Mouse (Mus musculus) kidney, adult 18-20 months (tissue): ENCODE data around the gene Upp1.
"Not testable (repeated sequence)": the region's sequence is repeated elsewhere in the genome, so short reads cannot be mapped to it uniquely, and the experiment has no call there.

Source experiments
- DNase-seq: peaks from one replicate; pipeline ENCODE4 v3.0.0; 2021

Upp1 gene

DNA sequence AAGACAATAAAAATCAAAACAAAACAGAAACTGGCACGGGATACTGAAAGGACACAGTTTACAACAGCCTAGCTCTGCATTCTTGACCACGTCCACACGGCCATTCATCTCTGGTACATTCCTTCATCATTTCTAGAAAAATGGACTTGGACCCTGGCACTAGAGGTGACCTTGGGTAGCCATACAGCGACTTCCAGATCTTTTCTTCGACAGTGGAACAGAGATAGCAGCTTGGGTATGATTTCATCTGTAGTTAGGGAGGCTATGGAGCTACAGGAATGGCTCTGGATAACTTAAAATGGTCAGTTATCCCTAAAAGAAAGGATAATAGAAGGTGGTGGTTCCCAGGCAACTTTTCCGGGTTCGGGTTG lies at the start of gene Upp1:
Gene Upp1, plus strand, starts transcription at position 54 of the 371 bp plus-strand sequence.
- DNase-seq, result no peak

DNA sequence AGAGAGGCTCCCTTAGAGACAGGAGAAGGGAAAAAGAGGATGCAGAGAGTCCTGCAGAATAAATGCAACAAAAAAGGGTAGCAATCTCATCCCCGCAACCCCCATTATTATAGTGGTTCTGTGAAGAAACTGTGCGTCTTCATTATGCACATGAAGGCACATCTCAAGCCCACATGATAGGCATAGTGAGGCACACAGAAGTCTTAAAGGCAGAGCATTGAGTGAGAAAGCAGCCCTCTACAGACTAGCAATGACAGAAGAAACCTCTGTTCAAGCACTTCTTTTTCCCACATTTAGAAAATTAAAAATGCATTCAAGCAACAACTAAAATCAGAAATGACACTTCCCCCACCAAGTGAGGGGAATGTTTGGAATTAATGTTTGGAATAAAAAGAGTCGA lies 41.5 kb upstream of the Upp1 start:
- DNase-seq, result no peak

DNA sequence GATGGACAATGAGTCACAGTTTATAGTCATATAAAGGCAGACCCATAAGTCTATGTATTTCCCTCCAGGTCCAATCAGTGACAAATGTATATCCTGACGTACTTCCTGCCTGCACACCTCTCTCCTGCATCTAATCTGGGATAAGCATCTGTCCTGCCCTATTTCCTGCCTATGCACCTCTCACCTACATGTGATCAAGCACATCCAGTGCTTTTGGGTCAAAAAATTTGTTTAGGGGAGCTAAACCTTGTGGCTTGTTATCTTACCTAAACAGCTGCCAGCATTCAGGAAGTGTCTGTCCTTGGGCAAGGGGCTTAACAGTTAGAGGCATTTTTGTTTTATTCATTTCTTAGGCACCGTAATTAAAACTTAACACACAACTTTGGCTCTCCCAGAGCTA lies 4.7 kb upstream of the Upp1 start:
- no peak for DNase-seq

DNA sequence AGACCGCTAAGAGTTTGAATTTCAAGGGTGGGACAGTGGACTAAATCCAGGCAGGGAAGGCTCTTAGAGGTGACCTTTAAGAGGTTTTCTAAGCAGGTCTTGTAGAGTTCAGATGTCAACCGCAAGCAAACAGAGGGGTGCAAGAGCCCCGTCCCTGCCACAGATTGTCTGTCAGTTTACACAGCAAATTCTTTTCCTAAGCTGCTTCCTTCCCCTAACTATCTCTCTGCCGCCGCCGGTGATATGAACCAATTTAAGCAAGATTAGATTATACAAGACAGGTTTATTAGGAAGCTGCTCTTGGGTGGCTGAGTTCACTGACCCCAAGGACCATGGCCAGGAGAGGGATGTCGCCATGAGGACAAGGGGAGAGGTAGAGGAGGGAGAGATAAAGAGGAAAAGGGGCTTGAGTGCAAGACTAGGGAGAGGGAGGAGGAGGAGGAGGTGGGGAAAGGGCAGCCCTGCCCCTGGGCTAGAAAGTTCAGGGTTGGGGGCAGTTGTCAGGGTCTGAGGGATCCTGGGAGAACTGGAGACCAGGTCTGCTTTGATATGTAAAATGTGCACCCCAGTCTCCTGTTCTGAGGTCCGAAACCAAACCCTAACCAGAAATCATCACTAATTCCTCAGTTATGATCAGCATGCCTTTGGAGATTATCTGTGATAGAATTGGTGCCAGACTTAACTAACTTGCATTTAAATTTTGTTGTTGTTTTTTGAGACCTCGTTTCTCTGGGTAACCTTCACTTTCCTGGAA lies 2.4 kb upstream of the Upp1 start:
- no peak for DNase-seq

DNA sequence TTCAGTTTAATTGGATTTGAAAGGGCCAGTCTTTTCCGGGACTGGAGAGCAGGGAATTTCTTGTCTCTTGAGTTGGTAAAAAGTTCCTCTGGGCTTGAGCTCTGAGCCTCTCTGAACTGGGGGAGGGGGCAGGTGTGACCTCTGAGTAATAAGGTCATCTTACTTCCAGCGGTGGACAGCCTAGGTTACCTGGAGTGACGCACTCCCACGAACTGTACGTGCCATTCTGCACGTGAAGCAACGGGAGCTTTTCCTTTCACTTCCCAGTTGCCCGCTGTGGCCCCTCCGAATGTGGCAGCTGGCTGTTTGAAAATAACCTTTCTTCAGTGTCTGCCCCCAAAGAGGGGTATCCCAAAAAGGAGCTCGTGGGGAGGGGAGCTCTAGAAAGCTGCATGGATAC lies 1.8 kb upstream of the Upp1 start:
- DNase-seq, result no peak

DNA sequence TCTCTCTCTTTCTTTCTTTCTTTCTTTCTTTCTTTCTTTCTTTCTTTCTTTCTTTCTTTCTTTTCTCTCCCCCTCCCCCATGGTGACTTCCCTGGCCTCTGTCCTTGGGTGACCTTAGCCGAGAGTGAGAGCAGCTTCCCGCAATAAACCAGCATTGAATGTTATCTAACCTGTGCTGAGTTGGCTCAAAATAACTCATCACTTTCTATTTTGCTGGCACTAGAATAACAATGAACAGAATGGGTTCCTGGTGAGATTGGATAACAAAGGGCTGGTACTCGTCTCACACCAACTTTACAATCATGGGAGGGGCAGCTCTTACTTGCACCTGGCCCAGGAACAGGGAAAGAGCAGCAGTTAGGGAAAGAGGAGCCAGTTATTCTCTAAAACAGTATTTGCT lies 987 bp upstream of the Upp1 start:
- DNase-seq, result no peak

DNA sequence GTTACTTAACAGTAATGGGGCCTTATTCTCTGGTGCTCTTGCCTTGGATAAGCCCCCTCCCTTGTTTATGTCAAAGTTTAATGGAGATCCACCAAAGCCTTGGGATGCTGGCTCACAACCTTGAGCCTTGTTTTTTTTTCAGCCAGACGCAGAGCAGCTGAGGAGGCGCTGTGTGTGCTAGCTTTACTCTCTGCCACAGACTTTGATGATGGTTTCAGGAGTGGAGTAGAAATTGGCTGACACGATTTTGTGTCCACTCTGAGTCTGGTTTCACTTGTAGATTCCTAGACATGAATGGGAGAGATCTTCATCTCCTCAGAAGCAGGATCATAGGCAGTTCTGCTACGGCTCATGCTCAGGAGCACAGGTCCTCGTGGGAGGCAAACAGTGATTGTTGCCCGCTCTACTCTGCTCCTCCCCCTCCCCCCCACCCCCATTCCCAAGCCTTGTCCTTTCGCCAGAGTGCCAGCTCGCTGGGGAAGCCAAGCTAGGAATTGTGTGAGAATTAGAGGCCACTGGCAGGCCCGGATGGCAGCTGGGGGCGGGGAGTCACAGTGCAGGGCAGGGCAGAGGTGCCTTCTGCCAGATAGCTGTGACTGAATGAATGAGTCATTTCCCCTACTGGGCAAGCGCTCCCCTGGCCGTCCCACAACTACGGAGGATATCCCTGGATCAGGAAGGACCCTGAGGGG lies 399 bp upstream of the Upp1 start:
- DNase-seq, result peak; percentile 76

DNA sequence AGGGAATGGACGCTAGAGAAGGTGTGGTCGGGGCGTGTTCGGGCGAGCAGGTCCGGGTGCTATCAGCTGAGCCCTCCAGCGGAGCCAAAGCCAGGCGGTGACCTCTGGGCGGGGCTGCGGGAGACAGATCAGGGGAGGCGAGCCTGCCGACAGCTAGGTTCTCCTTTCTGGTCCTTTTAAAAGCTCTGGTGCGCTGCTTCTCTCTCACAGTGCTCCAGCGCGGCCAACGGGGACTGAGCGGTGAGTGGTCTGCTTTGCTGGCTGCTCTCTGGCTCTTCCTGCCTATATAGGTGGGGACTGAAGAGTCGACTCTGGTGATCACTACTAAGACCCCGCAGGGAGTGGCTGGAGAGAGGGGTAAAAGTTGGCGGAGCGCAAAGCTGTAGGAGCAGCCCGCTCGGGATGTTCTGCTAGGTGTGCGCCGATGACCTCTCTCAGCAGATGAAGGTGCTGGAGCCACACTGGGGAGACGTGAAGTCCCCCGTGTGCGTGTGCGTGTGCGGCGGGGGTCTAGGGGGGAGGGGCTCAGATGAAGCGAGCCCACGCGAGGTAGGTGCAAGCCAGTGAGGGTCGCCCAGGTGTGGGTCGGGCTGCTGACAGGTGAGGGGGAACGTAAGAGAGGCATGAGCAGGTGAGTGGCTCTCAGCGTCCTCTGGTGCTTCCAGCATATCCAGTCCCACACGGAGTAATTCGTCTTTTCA lies 668 bp downstream of the Upp1 start:
- DNase-seq, result peak; percentile 70

DNA sequence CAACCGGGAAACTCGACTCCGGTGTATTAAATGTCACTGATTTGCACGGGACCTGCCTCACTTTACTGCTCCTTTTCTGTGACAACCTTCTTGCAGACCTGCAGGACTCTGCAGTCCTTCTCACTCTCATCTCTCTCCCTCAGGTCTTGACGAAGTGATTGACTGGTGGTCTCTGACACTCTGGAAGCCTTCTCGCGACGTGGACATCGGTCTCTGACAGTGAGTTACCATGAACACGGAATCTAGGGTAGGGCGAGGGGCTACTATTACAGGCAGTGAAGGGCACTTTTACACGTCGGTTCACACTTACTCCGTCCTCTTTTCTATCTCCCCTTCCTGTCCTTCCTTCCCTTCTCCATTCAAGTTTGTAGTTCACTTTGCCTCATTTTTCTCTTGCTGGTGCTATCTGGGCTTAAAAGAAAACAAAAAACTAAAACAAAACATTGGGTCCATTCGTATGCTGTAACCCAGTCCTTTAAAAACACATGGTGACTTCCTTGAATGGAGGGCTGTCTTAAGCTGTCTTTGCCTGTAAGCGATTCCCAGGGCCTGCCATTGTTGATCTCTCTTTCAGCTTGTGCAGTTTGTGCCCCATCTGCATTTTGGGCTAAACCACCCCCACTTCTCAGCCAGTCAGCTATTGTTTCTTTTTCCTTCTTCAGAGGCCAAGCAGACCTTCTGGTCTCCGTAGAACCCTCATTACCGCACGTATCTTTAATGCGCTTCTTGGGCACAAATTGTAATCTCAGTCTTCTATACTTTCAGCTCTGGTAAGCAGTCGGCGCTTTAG lies 1.5 kb downstream of the Upp1 start:
- DNase-seq, result no peak

DNA sequence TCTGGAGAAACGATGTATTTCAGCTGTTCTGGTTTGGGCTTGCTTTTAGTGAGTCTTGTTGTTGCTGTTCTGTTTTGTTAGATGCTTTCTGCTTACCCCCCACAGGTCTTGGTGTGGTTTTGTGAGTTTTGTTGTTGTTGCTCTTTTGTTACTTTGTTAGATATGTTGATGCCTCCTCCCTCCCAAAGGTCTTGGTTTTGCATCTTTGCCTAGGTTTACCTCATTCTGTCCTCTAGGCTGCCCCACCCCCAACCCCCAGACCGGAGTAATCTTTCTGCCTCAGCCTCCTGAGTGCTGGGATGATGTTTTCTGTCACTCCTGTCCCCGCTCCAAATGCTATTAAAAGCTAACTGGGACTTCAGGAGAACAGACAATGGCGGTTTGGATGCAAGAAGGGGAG lies 4.4 kb downstream of the Upp1 start:
- DNase-seq, result no peak

DNA sequence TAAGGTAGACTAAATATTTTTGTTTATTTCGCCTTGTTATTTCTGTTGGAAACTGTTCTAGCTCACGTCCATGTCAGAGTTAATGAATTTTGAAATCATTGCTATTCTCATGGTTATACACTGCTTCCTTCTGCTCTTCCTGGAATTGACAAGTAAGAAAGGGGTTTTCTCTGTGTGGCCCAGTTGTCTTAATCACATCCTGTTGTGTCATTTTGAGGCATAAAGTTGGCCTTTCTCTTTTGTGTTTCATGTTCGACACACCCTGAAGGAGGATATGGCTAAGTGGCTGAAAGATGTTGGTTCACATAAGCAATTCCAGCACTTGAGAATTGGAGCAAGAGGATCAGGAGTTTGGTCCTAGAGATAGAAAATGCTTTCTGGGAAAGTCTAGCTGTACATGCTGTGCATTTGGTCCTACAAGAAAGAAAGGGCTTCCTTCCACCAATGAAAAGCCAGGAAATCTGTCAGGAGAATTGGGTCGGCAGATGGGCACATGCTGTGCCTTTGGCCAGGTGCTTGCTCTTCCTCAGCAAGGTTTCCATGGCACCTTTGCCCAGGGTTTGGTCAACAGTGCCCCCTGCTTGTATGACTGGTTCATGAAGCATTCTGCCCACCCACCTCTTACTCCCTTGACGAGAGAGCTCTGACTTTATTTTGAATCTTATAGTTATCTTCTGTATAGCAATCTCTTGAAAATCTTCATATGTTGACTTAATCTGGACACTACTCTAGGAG lies 8.6 kb downstream of the Upp1 start:
- peak; percentile 49 for DNase-seq

DNA sequence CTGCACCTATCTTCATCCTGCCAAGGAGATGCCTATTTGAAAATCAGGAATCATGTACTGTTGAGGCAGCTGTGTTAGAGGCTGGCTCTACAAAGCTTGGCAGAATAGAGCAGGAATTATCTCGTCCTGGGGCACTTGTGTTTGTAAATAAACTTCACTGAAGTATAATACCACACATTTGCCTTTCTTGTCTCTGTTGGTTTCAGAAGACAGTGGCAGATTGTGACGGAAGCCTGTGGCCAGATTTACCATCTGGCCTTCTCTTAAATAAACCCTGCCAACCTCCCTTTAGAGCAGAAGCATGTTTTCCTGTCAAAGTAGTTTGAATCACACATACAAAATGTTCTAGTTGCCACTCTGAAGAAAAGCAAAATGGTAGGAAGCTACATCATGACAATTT lies 10.2 kb downstream of the Upp1 start:
- DNase-seq, result no peak

DNA sequence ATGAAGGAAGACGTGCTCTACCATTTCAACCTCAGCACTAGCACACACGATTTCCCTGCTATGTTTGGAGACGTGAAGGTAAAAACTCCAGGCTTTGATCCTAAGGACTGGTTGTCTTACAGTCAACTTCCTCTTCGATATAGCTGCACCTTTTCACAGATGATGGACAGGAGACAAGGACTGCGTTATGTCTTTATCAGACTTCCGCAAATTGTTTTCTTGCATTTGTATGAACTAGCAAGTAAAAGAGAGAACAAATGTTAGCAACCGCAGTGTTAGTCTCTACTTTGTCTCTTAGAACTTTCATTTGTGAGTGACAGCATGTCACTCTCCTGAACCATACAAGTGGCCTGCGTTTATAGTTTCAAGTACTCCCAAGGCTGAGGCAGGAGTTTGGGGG lies 11.6 kb downstream of the Upp1 start:
- DNase-seq, result no peak

DNA sequence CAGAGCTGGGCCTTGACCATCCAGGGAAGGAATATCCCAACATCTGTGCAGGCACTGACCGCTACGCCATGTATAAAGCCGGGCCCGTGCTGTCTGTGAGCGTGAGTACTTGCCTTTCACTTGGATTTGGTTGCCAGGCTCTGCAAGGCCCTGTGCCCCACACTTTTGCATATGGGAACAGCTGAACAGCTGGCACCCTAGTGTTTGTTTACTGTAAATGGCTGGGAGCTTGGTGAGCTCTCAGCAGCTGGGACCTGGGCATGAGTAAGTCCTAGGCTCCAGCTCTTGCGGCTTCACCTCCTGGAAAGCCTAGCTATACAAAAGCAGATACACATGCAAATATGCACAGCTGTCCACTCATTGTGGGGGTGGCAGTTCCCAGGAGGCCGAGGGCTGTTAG lies 13.8 kb downstream of the Upp1 start:
- DNase-seq, result no peak

DNA sequence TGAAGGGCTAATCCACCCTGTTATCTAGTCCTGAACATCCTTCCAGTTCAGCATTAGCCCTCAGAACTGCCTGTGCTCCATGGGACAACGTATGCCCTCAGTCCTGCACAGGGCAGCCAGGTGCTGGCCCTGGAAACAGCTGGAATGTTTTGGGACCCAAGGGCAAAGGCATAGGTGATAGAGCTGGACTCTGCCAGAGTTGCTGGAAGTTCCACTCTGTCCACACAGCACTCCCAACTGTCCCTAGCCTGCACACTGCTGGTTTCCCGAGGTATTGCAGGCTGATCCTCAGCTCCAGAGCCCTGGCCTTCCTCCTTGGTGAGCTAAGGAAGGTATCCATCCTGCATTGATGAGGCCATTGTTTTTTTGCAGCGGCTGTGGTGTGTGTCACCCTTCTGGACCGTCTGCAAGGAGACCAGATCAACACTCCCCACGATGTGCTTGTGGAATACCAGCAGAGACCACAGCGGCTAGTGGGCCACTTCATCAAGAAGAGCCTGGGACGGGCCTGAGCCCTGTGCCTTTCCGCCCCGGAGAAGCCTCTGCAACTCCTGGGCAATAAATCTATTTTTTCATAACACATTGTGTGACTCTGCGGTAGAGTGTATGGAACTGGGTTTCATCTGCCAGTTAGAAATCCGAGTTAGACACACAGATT lies 17.8 kb downstream of the Upp1 start:
- peak; percentile 34 for DNase-seq

DNA sequence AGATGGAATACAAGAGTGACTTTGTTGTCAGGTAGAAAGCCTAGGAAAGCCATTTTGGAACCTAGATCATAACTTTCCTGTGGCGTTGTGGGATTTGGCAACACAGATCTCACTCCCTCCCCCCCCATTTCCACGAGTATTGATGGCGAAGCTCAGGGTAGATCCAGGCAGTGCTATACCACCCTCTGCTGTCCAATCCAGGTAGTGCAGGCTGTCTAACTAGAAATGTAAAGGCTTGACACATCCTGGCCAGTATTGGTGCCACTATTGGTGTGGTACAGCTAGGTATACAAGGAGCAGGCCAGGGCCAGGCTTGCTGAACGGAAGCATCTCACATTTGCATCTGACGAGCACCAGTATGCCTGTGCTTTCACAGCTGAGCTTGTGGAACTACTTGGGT lies 18.6 kb downstream of the Upp1 start:
- DNase-seq, result peak; percentile 87

DNA sequence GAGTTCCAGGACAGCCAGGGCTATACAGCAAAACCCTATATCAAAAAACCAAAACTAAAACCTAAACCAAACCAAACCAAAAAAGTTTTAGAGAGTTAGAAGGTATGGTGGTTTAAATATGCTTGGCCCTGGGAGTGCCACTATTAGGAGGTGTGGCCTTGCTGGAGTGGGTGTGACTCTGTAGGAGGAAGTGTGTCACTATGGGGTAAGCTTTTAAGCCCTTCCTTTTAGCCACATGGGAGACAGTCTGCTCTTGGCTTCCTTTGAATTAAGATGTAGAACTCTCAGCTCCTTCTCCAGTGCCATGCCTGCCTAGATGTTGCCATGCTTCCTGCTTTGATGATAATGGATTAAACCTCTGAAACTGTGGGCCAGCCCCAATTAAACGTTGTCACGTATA lies 27.2 kb downstream of the Upp1 start:
- DNase-seq, result no peak

DNA sequence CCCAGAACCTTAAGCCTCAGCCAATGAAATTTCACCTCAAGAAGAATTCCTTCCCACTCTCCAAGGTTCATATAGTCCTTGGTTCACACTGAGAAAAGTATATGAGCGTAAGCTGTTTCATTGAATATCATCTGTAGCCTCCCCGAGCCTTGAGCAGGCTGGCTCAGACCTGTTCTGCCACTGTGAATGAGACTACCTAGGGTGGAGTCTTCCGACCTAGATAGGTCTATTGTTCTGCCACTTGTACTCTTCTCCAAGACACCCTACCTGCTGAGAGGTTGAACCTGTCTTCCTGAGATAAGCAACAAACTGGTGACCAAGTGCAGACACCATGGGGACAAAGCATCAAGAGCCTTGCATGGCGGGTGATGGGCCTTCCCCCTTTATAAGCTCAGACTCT lies 28.2 kb downstream of the Upp1 start:
- no peak for DNase-seq

DNA sequence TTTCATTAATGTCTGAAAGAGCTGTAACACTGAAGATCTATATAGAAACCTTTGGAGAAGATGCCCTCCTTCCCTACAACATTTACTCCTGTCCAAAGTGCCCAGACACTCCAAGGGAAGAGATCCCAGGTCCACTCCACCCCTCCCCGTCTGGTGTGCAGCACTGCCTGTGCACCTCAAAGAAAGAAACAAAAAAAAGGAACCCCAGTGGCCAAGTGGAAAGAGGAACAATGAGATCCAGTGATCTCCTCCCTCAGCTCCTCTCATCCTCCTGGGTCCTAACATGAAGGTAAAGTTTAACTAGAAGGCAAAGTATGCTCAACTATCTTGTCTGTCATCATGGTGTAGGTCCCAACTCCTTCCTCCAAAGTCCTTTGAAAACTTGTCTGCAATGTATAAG lies 28.8 kb downstream of the Upp1 start:
- no peak for DNase-seq

DNA sequence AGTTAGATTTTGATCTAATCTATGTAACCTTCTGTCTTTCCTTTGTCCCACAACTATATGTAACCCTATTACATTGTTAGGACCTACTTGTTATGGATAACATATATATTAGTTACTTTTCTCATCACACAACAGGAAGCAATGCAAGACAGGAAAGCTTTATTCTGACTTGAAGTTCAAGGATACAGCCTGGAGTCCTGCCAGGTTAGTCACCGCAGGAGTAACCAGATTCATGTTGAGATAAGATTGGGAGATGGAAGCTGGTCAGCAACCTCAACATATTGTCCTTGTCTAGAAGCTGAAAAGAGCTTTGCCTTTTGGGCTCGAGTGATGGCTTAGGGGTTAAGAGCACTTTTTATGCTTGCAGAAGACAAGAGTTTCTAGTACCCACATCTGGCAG lies 30.3 kb downstream of the Upp1 start:
- DNase-seq, result no peak

DNA sequence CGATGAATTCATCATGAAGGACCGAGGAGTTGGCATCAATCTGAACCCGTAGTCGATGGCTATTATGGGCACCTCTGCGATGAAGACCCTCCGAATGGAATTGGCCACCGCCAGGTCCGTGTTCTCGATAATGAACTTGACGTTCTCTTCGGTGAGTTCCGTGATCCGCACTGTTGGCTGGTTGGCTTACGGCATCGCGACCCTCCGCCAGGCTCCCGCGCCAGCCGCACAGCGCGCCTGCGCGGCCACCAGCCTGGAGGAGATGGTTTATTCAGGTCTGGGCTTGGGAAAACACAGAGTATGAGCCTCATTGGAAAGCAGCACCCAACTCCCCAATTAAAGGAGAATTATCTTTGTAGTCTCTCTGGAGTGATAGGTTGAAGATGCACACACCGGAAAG lies 32.5 kb downstream of the Upp1 start:
- not testable (repeated sequence) for DNase-seq

DNA sequence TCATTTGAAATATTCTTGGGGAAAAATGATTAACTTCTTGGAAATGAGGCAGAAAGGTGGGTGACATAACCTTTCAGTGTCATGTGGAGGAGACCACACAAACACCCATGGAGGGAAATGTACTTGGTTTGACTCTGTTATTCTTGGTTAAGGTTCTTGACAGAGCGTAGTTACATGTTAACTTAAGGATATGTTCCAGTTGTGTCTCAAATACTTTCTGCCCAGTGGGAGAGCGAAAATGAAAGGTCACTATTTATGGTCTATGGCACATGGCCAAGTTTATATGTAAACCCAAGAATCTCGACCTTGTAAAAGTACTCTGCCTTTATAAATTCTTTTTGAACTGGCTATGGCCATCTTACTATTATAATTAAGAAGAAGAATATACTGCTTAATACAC lies 42.0 kb downstream of the Upp1 start:
- peak; percentile 21 for DNase-seq
